Mouse (Mus musculus): ENCODE results near the gene Ccdc114. TPM values are rescaled to one million over a fixed set of nuclear protein-coding genes. Genes with fewer than 3 reads are reported as not detected.

The Ccdc114 gene
- polyA plus RNA-seq (2021; fragmentation: Nextera tagmentation), result 1.2 and 2.6 TPM in 2 replicates
- long read RNA-seq, experiment 1, result 0 reads
- long read RNA-seq, experiment 2, partial matches to known transcripts, result 2 of 8 reads
- long read RNA-seq, experiment 2, other reads (novel, unspliced or antisense), result 2 of 8 reads

GRCm38 (mm10) chr7:45923762-45924428 lies at the start of gene Ccdc114:
Gene Ccdc114, plus strand, starts transcription at chr7:45924072.

GRCm38 (mm10) chr7:45878278-45878677 lies 45.6 kb upstream of the Ccdc114 start, which contains the start of gene Grin2d:
Gene Grin2d, minus strand, starts transcription at chr7:45878378.

GRCm38 (mm10) chr7:45896517-45897257 lies 27.2 kb upstream of the Ccdc114 start, which contains the start of the genes Syngr4 and Tmem143:
Gene Syngr4, minus strand, starts transcription at chr7:45896714.
Gene Tmem143, plus strand, starts transcription at chr7:45896941.

GRCm38 (mm10) chr7:45921242-45921621 lies 2.6 kb upstream of the Ccdc114 start, which contains the start of gene Emp3:
Gene Emp3, minus strand, starts transcription at chr7:45921404.

Other genes with a start within 250 kb of the Ccdc114 start
- gene Ntn5, start 240.1 kb upstream of the Ccdc114 start, polyA plus RNA-seq (2021; fragmentation: Nextera tagmentation), result 5.2 and 6.6 TPM in 2 replicates
- 0.15 and 0.36 TPM in 2 replicates for gene Sec1, start 229.7 kb upstream of the Ccdc114 start, polyA plus RNA-seq (2021; fragmentation: Nextera tagmentation)
- 39.6 and 49.9 TPM in 2 replicates for gene Car11, start 224.2 kb upstream of the Ccdc114 start, polyA plus RNA-seq (2021; fragmentation: Nextera tagmentation)
- 49.2 and 52.8 TPM in 2 replicates for gene Dbp, start 219.0 kb upstream of the Ccdc114 start, polyA plus RNA-seq (2021; fragmentation: Nextera tagmentation)
- gene Rpl18, start 208.6 kb upstream of the Ccdc114 start, polyA plus RNA-seq (2021; fragmentation: Nextera tagmentation), result 357 and 361 TPM in 2 replicates
- 5.5 and 6.1 TPM in 2 replicates for gene Sphk2, start 206.1 kb upstream of the Ccdc114 start, polyA plus RNA-seq (2021; fragmentation: Nextera tagmentation)
- gene Fam83e, start 202.9 kb upstream of the Ccdc114 start, polyA plus RNA-seq (2021; fragmentation: Nextera tagmentation), result 0.09 TPM in 1 of 2 replicates, not detected in the other
- not detected in 2 replicates for gene Spaca4, start 198.3 kb upstream of the Ccdc114 start, polyA plus RNA-seq (2021; fragmentation: Nextera tagmentation)
- gene Lmtk3, start 140.3 kb upstream of the Ccdc114 start, polyA plus RNA-seq (2021; fragmentation: Nextera tagmentation), result 6.9 and 9.4 TPM in 2 replicates
- 20.6 and 22.7 TPM in 2 replicates for gene Sult2b1, start 139.4 kb upstream of the Ccdc114 start, polyA plus RNA-seq (2021; fragmentation: Nextera tagmentation)
- gene Cyth2, start 109.5 kb upstream of the Ccdc114 start, polyA plus RNA-seq (2021; fragmentation: Nextera tagmentation), result 135 and 136 TPM in 2 replicates
- 1.5 and 2.2 TPM in 2 replicates for gene Kcnj14, start 99.3 kb upstream of the Ccdc114 start, polyA plus RNA-seq (2021; fragmentation: Nextera tagmentation)
- gene Grwd1, start 93.1 kb upstream of the Ccdc114 start, polyA plus RNA-seq (2021; fragmentation: Nextera tagmentation), result 23.8 and 25.5 TPM in 2 replicates
- 44.4 and 48.6 TPM in 2 replicates for gene Kdelr1, start 51.3 kb upstream of the Ccdc114 start, polyA plus RNA-seq (2021; fragmentation: Nextera tagmentation)
- gene Grin2d, start 45.7 kb upstream of the Ccdc114 start, polyA plus RNA-seq (2021; fragmentation: Nextera tagmentation), result 0.59 and 0.88 TPM in 2 replicates
- gene Syngr4, start 27.4 kb upstream of the Ccdc114 start, polyA plus RNA-seq (2021; fragmentation: Nextera tagmentation), result not detected in 2 replicates
- 2.6 and 3.3 TPM in 2 replicates for gene Tmem143, start 27.1 kb upstream of the Ccdc114 start, polyA plus RNA-seq (2021; fragmentation: Nextera tagmentation)
- 6.8 and 8.2 TPM in 2 replicates for gene Emp3, start 2.7 kb upstream of the Ccdc114 start, polyA plus RNA-seq (2021; fragmentation: Nextera tagmentation)
- 0.10 and 0.13 TPM in 2 replicates for gene Abcc6, start 106.2 kb downstream of the Ccdc114 start, polyA plus RNA-seq (2021; fragmentation: Nextera tagmentation)
- 21.3 and 22.8 TPM in 2 replicates for gene Nomo1, start 109.6 kb downstream of the Ccdc114 start, polyA plus RNA-seq (2021; fragmentation: Nextera tagmentation)
- 4.6 and 4.7 TPM in 2 replicates for gene Kcnj11, start 176.7 kb downstream of the Ccdc114 start, polyA plus RNA-seq (2021; fragmentation: Nextera tagmentation)

Measured in layer of hippocampus, adult 6 months (tissue).